Mouse (Mus musculus) cortical plate, adult 2 months (tissue): ENCODE data around the gene Dapk1. TPM values are rescaled to one million over a fixed set of nuclear protein-coding genes. Genes with fewer than 3 reads are reported as not detected.

Experiments used
- H3K27ac ChIP-seq: fragments of 200-500 bp; 2 replicates; pipeline ENCODE4 v1.5.1; 2012; ENCODE audit warnings: low read length, control low read depth, inconsistent platforms; ENCODE audit not compliant: insufficient read depth
- H3K4me1 ChIP-seq: fragments of 200-500 bp; 2 replicates; pipeline ENCODE4 v1.6.1; 2011; ENCODE audit warnings: low read length; ENCODE audit not compliant: control insufficient read depth, insufficient read depth
- H3K4me3 ChIP-seq: fragments of 200-500 bp; 2 replicates; pipeline ENCODE4 v1.5.1; 2011; ENCODE audit warnings: mild to moderate bottlenecking, low read length, control low read depth; ENCODE audit not compliant: insufficient read depth
- CTCF ChIP-seq: fragments of 200-500 bp; IDR thresholded peaks from 2 replicates; pipeline ENCODE4 v1.5.1; 2011; ENCODE audit warnings: mild to moderate bottlenecking, control low read depth, low read length; ENCODE audit not compliant: insufficient read depth; ENCODE audit errors: extremely low read depth
- POLR2A ChIP-seq: fragments of 200-500 bp; IDR thresholded peaks from 2 replicates; pipeline ENCODE4 v1.6.1; 2011; ENCODE audit warnings: mild to moderate bottlenecking, low read length, control low read depth; ENCODE audit not compliant: insufficient read depth; ENCODE audit errors: extremely low read depth
- polyA plus RNA-seq: library from polyadenylated mRNA; depleted of rRNA; stranded (reverse); fragments of >200 nt; gene quantifications from 2 replicates; pipeline ENCODE4 v1.2.3, GENCODE M21; 2012

Gene Dapk1
- polyA plus RNA-seq, 1 experiment, result 57.4 TPM

- TF ChIP-seq CTCF (no peak), POLR2A (no peak)
- Histone ChIP-seq H3K4me3 (no peak overlapping the region), H3K27ac (no peak overlapping the region), H3K4me1 (peaks cover 8% of the 10 kb centered on the region)
These were observed 10.4 kb downstream of the Dapk1 start for GRCm38 (mm10) chr13:60612160-60612559.

- H3K27ac ChIP-seq, result no peak overlapping the region
- peaks cover 8% of the 10 kb centered on the region for H3K4me1 ChIP-seq
- no peak overlapping the region for H3K4me3 ChIP-seq
- TF ChIP-seq POLR2A (no peak), CTCF (no peak)
These were observed 12.4 kb downstream of the Dapk1 start for GRCm38 (mm10) chr13:60614154-60614553.

DNA sequence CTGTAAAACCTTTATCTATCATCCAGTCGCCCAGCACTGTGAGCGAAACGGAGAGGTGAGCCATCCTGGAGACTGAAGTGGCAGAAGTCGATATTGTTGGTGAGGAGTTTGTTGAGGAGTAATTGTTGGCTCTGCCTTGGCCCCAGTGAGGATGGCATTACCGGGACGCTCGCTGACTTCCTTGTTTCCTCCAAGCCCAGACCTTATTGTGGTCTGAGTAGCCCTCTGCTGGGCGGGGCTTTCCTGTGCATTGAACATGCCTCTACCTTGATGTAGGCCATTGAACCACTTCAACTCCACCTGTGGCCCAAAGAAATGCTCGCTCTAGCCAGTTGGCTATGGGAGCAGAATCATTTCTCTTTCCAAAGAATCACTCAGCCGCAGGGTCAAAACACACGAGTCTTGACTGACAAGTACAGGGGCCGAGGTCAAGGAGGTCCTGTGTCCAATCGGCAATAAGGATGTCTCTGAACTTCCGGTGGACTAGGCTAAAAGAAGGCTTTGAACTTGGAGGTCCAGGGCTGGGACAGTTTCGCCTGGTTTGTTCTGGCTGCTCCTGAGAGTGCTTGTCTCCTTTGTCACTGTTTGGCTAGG lies 13.4 kb downstream of the Dapk1 start:
- TF ChIP-seq CTCF (no peak), POLR2A (no peak)
- H3K27ac ChIP-seq, result no peak overlapping the region
- no peak overlapping the region for H3K4me3 ChIP-seq
- peaks cover 10% of the 10 kb centered on the region for H3K4me1 ChIP-seq

DNA sequence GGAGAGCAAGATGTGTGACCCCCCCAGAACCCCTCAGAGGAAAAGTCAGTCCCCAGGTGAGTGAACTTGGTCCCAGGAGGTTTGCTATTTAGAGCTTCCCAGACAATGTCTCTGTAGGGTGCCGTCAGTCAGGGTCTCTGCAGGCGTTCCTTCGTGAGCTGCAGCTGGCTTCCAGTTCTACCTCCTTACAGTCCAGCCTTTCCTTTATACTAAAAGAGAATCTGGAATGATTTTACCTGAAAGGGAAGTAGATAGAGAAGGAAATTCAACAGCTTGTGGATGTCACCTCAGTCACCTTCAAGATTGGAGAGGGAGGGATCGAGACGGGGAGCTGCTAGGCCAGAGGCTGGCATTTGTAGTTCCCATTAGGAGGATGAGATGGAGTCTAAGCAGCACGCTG lies 14.3 kb downstream of the Dapk1 start:
- no peak for TF ChIP-seq CTCF
- TF ChIP-seq POLR2A, result no peak
- H3K4me1 ChIP-seq, result peaks cover 11% of the 10 kb centered on the region
- H3K27ac ChIP-seq, result no peak overlapping the region
- H3K4me3 ChIP-seq, result no peak overlapping the region

DNA sequence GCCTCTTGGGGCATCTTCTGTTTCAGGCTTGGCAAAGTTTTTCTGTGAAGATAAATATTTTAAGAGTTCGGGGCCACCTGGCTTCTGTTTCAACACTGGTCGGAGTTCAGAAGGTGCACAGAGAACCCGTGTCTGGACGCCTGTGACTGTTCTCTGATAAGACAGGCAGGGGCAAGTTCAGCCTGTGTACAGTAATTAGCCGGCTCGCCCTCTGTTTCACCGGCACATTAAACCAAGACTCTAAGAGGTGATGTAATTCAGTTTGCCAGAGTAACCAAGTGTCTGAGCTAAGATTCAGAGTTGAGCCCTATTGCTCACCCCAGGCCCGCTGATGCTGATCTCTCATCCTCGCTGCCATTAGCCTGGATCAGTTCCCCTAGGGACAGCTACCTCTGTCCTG lies 16.5 kb downstream of the Dapk1 start:
- Histone ChIP-seq H3K27ac (no peak overlapping the region), H3K4me1 (peaks cover 11% of the 10 kb centered on the region), H3K4me3 (no peak overlapping the region)
- no peak for TF ChIP-seq POLR2A
- TF ChIP-seq CTCF, result no peak

DNA sequence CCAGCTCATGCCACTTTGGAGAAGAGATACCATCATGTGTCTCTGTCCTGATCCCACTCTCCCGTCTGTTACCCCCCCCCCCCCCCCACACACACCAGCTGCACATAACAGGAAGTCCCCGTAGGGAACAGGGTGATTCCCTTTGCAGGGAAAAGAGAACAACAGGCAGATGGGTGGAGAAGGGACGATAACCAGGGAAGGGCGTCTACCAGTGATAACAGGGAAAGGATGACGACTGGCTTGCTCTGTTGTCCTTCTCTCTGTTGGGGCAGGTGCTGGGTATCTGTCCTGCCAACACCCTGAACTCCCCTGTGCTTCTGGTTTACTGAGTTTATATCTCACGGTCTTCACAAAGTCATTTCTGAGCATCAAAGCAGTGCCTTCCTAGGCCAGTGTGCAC lies 18.0 kb downstream of the Dapk1 start:
- TF ChIP-seq POLR2A (no peak), CTCF (no peak)
- H3K4me3 ChIP-seq, result no peak overlapping the region
- no peak overlapping the region for H3K27ac ChIP-seq
- H3K4me1 ChIP-seq, result peaks cover 9% of the 10 kb centered on the region

DNA sequence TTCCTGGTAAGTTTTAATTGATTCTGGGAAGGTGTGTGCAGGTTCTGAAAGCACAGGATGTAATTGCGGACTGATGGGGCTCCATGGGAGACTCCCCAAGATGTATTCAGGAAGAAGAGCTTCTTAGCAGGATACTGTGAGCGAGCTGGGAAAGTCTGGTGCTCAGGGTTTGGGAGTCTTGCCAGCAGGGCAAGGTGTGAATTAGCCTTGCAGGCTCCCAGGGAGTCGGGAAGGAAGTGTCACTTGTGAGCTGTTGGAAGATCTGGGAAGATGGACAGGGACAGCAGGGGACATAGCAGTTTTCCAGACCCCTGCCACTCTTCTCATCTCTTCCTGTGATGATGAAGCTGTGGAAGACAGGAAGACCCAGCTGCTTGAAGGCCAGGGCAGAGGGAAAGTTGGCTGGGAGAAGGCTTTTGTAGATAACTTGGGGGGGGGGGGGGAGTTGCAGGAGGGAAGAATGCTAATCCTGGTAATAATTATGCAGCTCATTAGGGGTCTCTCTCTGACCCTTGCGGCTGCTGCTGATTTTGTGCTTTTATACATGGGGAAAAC lies 19.7 kb downstream of the Dapk1 start:
- TF ChIP-seq CTCF (no peak), POLR2A (no peak)
- Histone ChIP-seq H3K4me1 (peaks cover 4% of the 10 kb centered on the region; the same call in 1 of the 2 replicates), H3K27ac (no peak overlapping the region), H3K4me3 (no peak overlapping the region)

DNA sequence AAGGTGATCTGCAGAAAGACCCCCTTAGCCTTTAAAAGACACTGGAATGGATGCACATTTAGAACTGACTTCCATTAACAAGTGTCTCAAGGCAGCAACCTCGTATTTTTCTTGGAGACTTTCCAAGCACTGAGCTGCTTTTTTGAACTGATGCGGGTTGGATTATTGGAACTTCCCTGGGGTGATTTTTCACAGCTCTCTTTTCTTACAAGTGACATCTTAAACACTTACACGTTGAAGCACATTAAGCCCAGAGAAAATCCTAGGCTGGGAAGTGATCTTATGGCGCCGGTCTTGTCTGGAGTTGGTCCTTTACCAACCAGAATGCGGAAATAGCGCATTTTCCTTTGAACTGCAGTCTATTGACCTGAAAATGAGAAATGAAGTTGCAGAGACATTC lies 23.8 kb downstream of the Dapk1 start:
- H3K4me1 ChIP-seq, result peaks cover 8% of the 10 kb centered on the region
- no peak overlapping the region for H3K27ac ChIP-seq
- TF ChIP-seq CTCF, result no peak
- no peak for TF ChIP-seq POLR2A
- H3K4me3 ChIP-seq, result no peak overlapping the region

DNA sequence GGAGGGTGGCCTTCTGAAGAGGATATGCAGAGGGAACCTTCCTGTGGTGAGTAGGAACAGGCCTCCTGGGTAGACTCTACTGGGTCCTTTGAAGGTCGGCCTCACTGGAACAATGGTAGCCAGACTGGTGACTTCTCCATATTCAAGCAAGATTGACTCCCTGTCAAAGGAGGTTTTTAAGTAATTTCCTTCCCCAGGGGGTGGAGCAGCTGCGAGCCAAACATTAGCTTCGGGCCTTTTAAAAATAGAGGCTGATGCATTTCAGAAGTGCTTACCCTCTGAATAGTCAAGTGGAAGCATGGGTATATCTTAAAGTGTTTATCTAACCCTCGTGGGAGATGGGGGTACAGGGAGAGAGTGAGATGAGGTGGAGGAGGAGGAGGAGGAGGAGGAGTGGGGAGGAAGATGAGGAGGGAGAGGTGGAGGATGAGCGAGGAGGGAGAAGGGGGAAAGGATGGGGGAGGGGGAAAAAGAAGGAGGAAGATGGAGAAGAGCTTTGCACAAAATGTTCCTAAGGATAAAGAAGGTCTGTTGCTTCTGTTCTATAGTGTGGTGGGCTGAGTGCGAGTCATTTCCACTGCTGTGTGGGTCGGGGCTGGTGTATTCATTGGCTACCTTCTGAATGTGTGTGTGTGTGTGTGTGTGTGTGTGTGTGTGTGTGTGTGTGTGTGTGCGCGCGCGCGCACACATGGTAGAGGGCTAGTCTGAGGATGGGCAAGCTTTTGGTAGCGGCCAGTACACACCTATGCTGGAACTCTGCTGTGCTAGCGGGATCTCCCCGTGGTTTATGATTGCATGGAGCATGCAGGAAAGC lies 26.3 kb downstream of the Dapk1 start:
- TF ChIP-seq CTCF, result no peak
- TF ChIP-seq POLR2A, result no peak
- Histone ChIP-seq H3K27ac (no peak overlapping the region), H3K4me1 (peaks cover 6% of the 10 kb centered on the region), H3K4me3 (no peak overlapping the region)

DNA sequence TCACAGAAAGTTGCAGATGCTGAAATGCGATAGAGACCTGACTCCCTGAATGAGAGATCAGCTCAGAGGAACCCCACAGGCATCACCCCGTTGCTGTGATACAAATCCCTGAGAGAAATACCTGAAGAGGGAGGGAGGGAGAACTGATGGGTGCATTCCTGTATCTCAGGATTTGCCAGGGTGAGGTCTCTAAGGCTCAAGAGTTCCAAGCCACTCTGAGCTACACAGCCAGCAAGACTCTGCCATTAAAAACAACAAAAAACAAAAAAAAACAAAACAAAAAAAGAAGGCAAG lies 26.9 kb downstream of the Dapk1 start:
- H3K27ac ChIP-seq, result no peak overlapping the region
- TF ChIP-seq POLR2A (no peak), CTCF (no peak)

More for the DNA sequence above, 26.9 kb downstream of the Dapk1 start:
- H3K4me3 ChIP-seq, result no peak overlapping the region
- H3K4me1 ChIP-seq, result peaks cover 6% of the 10 kb centered on the region
